In the genomic region with DNA sequence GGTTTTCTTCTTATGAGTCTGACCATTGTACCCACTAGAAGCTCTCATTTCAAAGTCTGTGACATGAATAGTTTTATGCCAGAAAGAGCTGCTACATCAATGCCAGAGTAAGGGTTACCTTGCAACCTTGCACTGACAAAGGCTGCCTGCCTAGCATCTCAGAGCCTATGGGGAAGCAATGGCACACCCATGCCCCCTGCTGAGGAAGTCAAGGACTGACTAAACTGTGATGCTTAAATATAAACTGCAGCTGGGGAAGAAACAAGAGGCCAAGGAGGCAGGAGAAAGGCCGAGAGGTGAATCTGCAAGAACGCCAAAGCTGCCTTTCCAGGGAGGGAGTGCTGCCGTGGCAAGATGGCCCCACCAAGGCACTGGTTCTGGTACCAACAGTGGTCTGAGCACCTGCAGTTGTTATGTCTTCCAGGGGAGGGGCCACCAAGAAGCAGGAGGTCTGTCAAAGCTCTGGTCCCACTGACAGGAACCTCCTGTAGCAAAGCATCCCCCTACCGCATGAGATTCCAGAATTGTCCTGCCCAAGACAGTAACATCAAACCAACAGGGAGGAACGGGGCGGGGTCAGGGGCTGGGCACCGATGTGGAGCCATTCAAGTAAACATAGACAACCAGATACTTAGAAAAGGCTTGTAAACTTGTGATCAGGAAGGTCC, we compare ENCODE assay signal across 22 mouse cellular contexts.
DNase-seq lines count a peak whose midpoint lies in the region; ATAC-seq and TF ChIP-seq lines count a peak whose summit lies in the region.
"Had no signal": no experiment of that assay in that cellular context is flagged by ENCODE, and none has a peak within 500 bp of the region (broad histone marks: within the 10 kb centered on the region; RNA-seq: fewer than 3 reads in every experiment).

No protein-coding gene starts in this region.

- peak; percentile 13 for DNase-seq in forebrain, postnatal 0 days
- DNase-seq in liver, embryonic 14.5 days (ENCODE audit: low read depth in 3 of 3, low spot score in 3 of 3), result no peak
- DNase-seq in brain, adult 2 months (ENCODE audit: low read depth, low spot score), result peak; percentile 13
- no peak for DNase-seq in right cerebral cortex, postnatal 36 days (ENCODE audit: low spot score in 2 of 2)
- no peak for DNase-seq in midbrain, embryonic 11.5 days (ENCODE audit: low spot score, missing footprints)
- DNase-seq: adrenal gland, postnatal 10 days; cerebellum, adult 11 months; cerebellum, postnatal 14 days; kidney, adult 8-10 months; kidney, postnatal 4 days; liver, embryonic 13.5 days; lung, postnatal 36 days; thymus, postnatal 36 days had no signal

- WGBS in forebrain, postnatal 0 days, result 85% methylated on average over 7 of the region's 7 CpGs
- WGBS in forebrain, embryonic 15.5 days, result 89% methylated on average over 7 of the region's 7 CpGs
- 67% methylated on average over 7 of the region's 7 CpGs for WGBS in liver, embryonic 14.5 days (ENCODE audit: insufficient replicate concordance)
- 68% methylated on average over 7 of the region's 7 CpGs for WGBS in liver, embryonic 12.5 days (ENCODE audit: insufficient replicate concordance)
- WGBS in midbrain, embryonic 11.5 days, result 85% methylated on average over 7 of the region's 7 CpGs

- H3K4me2 ChIP-seq in forebrain, postnatal 0 days (ENCODE audit: low read depth), result no peak overlapping the region
- no peak overlapping the region for H3K4me2 ChIP-seq in forebrain, embryonic 15.5 days (replicated peaks)
- H3K4me2 ChIP-seq in liver, embryonic 14.5 days (ENCODE audit: low read depth), result no peak overlapping the region
- H3K4me2 ChIP-seq in liver, embryonic 12.5 days, result no peak overlapping the region
- H3K4me2 ChIP-seq in midbrain, embryonic 11.5 days, result no peak overlapping the region
- H3K4me2 ChIP-seq: embryonic facial prominence, embryonic 13.5 days; heart, embryonic 15.5 days; limb, embryonic 12.5 days; liver, embryonic 13.5 days; neural tube, embryonic 12.5 days had no signal

- no peak for TF ChIP-seq POLR2A in ES-Bruce4 (IDR thresholded peaks at IDR 0.05; ENCODE audit: insufficient read depth, low read length)

- H3K27ac ChIP-seq in forebrain, postnatal 0 days (ENCODE audit: low read depth, low read length), result no peak overlapping the region
- H3K27ac ChIP-seq in forebrain, embryonic 15.5 days (replicated peaks), result no peak overlapping the region
- no peak overlapping the region for H3K27ac ChIP-seq in liver, embryonic 14.5 days
- no peak overlapping the region for H3K27ac ChIP-seq in liver, embryonic 12.5 days
- no peak overlapping the region for H3K27ac ChIP-seq in ES-Bruce4 (ENCODE audit: insufficient read depth, low read length)
- H3K27ac ChIP-seq in midbrain, embryonic 11.5 days (ENCODE audit: low read depth, low read length), result no peak overlapping the region
- H3K27ac ChIP-seq: embryonic facial prominence, embryonic 13.5 days; heart, embryonic 15.5 days; limb, embryonic 12.5 days; liver, embryonic 13.5 days; neural tube, embryonic 12.5 days had no signal

- TF ChIP-seq EP300 in liver, embryonic 14.5 days (IDR thresholded peaks at IDR 0.05; ENCODE audit: low read depth), result no peak
- TF ChIP-seq EP300 in ES-Bruce4 (IDR thresholded peaks at IDR 0.05; ENCODE audit: insufficient read depth, low read depth, low read length), result peak; percentile 55; the same call in 1 of the 2 replicates

- peaks cover 57% of the 10 kb centered on the region for H3K36me3 ChIP-seq in forebrain, postnatal 0 days (ENCODE audit: insufficient read depth)
- H3K36me3 ChIP-seq in forebrain, embryonic 15.5 days, result peaks cover 26% of the 10 kb centered on the region; the same call in 1 of the 2 replicates
- H3K36me3 ChIP-seq in liver, embryonic 14.5 days (replicated peaks; ENCODE audit: control insufficient read depth, insufficient read depth, low read depth), result no peaks in the 10 kb centered on the region
- peaks cover 7% of the 10 kb centered on the region; the same call in 1 of the 2 replicates for H3K36me3 ChIP-seq in liver, embryonic 12.5 days
- no peaks in the 10 kb centered on the region for H3K36me3 ChIP-seq in ES-Bruce4 (ENCODE audit: control insufficient read depth, insufficient read depth, low read length, poor library complexity, severe bottlenecking)
- no peaks in the 10 kb centered on the region; the same call in 1 of the 2 replicates for H3K36me3 ChIP-seq in midbrain, embryonic 11.5 days (ENCODE audit: control insufficient read depth, insufficient read depth, low read length)
- H3K36me3 ChIP-seq: liver, embryonic 13.5 days had no signal

- no peaks in the 10 kb centered on the region for H3K4me1 ChIP-seq in forebrain, postnatal 0 days (ENCODE audit: insufficient read depth)
- H3K4me1 ChIP-seq in forebrain, embryonic 15.5 days, result no peaks in the 10 kb centered on the region
- peaks cover 6 to 10% of the 10 kb centered on the region in 2 experiments; a peak in 3 of 4 replicates for H3K4me1 ChIP-seq in liver, embryonic 14.5 days (replicated peaks; ENCODE audit: control insufficient read depth in 2 of 2, insufficient read depth in 2 of 2, low read length in 1 of 2)
- H3K4me1 ChIP-seq in liver, embryonic 12.5 days, result peaks cover 22% of the 10 kb centered on the region
- H3K4me1 ChIP-seq in ES-Bruce4 (ENCODE audit: control insufficient read depth, insufficient read depth, low read length), result peaks cover 4% of the 10 kb centered on the region
- H3K4me1 ChIP-seq in midbrain, embryonic 11.5 days (ENCODE audit: control insufficient read depth, insufficient read depth, low read length), result no peaks in the 10 kb centered on the region
- H3K4me1 ChIP-seq: embryonic facial prominence, embryonic 13.5 days; heart, embryonic 15.5 days; limb, embryonic 12.5 days; neural tube, embryonic 12.5 days had no signal

- TF ChIP-seq CTCF in forebrain, postnatal 0 days (IDR thresholded peaks at IDR 0.05; ENCODE audit: low read depth), result peak; percentile 33; the same call in 1 of the 2 replicates
- 0 out of 2 replicates have a peak, but pooled peaks have one; percentile 2 for TF ChIP-seq CTCF in liver, embryonic 14.5 days (IDR thresholded peaks at IDR 0.05; ENCODE audit: low read depth)
- no peak for TF ChIP-seq CTCF in ES-Bruce4 (IDR thresholded peaks at IDR 0.05; ENCODE audit: low read depth, low read length)

- H3K9ac ChIP-seq in forebrain, postnatal 0 days, result no peak overlapping the region
- H3K9ac ChIP-seq in forebrain, embryonic 15.5 days (replicated peaks), result no peak overlapping the region
- no peak overlapping the region for H3K9ac ChIP-seq in liver, embryonic 14.5 days (replicated peaks)
- H3K9ac ChIP-seq in liver, embryonic 12.5 days, result no peak overlapping the region
- no peak overlapping the region for H3K9ac ChIP-seq in ES-Bruce4 (ENCODE audit: low read depth, poor library complexity, severe bottlenecking)
- no peak overlapping the region for H3K9ac ChIP-seq in midbrain, embryonic 11.5 days (ENCODE audit: low read length)
- H3K9ac ChIP-seq: embryonic facial prominence, embryonic 13.5 days; heart, embryonic 15.5 days; limb, embryonic 12.5 days; liver, embryonic 13.5 days; neural tube, embryonic 12.5 days had no signal

- no peaks in the 10 kb centered on the region for H3K27me3 ChIP-seq in forebrain, postnatal 0 days (ENCODE audit: insufficient read depth, low read length)
- H3K27me3 ChIP-seq in forebrain, embryonic 15.5 days, result no peaks in the 10 kb centered on the region
- no peaks in the 10 kb centered on the region for H3K27me3 ChIP-seq in liver, embryonic 14.5 days (ENCODE audit: control insufficient read depth, insufficient read depth, low read length)
- H3K27me3 ChIP-seq in liver, embryonic 12.5 days (replicated peaks), result no peaks in the 10 kb centered on the region
- no peaks in the 10 kb centered on the region for H3K27me3 ChIP-seq in ES-Bruce4 (ENCODE audit: control insufficient read depth, insufficient read depth, low read length, poor library complexity, severe bottlenecking)
- H3K27me3 ChIP-seq in midbrain, embryonic 11.5 days (ENCODE audit: control insufficient read depth, insufficient read depth, low read length), result no peaks in the 10 kb centered on the region
- H3K27me3 ChIP-seq: embryonic facial prominence, embryonic 13.5 days; heart, embryonic 15.5 days; limb, embryonic 12.5 days; liver, embryonic 13.5 days; neural tube, embryonic 12.5 days had no signal

- no peaks in the 10 kb centered on the region for H3K9me3 ChIP-seq in forebrain, postnatal 0 days (ENCODE audit: low read length)
- H3K9me3 ChIP-seq in forebrain, embryonic 15.5 days, result no peaks in the 10 kb centered on the region
- no peaks in the 10 kb centered on the region for H3K9me3 ChIP-seq in liver, embryonic 14.5 days (ENCODE audit: control insufficient read depth, low read length)
- no peaks in the 10 kb centered on the region for H3K9me3 ChIP-seq in liver, embryonic 12.5 days (replicated peaks)
- H3K9me3 ChIP-seq in ES-Bruce4 (replicated peaks; ENCODE audit: control insufficient read depth, insufficient read depth, low read length, poor library complexity, severe bottlenecking), result no peaks in the 10 kb centered on the region
- no peaks in the 10 kb centered on the region for H3K9me3 ChIP-seq in midbrain, embryonic 11.5 days (ENCODE audit: control insufficient read depth, low read length)
- H3K9me3 ChIP-seq: embryonic facial prominence, embryonic 13.5 days; heart, embryonic 15.5 days; limb, embryonic 12.5 days; liver, embryonic 13.5 days; neural tube, embryonic 12.5 days had no signal

- no peak overlapping the region for H3K4me3 ChIP-seq in forebrain, postnatal 0 days (ENCODE audit: low read depth, low read length)
- H3K4me3 ChIP-seq in forebrain, embryonic 15.5 days, result no peak overlapping the region
- H3K4me3 ChIP-seq in liver, embryonic 14.5 days (ENCODE audit: insufficient read depth in 1 of 2, low read depth in 2 of 2, low read length in 2 of 2), result no peak overlapping the region
- no peak overlapping the region for H3K4me3 ChIP-seq in liver, embryonic 12.5 days
- H3K4me3 ChIP-seq in ES-Bruce4 (ENCODE audit: low read depth, low read length), result no peak overlapping the region
- no peak overlapping the region for H3K4me3 ChIP-seq in midbrain, embryonic 11.5 days (ENCODE audit: low read depth, low read length)
- H3K4me3 ChIP-seq: embryonic facial prominence, embryonic 13.5 days; heart, embryonic 15.5 days; limb, embryonic 12.5 days; liver, embryonic 13.5 days; neural tube, embryonic 12.5 days had no signal

- ATAC-seq in forebrain, postnatal 0 days, result no peak; the same call in 1 of the 2 replicates
- no peak for ATAC-seq in forebrain, embryonic 15.5 days (replicated peaks)
- ATAC-seq in liver, embryonic 14.5 days (ENCODE audit: insufficient read depth), result no peak
- ATAC-seq in liver, embryonic 12.5 days, result no peak
- ATAC-seq in midbrain, embryonic 11.5 days (ENCODE audit: low FRiP score), result no peak
- ATAC-seq: activated CD4-positive, CD25-positive, alpha-beta regulatory T cell, adult 4 months; CD4-positive, CD25-positive, alpha-beta regulatory T cell, adult 4 months had no signal

Comparison
In these comparisons a context has a peak if more than half of its experiments do, and no peak if none do; other contexts are left out.
1. DNase-seq: peak in forebrain, postnatal 0 days (single experiment) and brain, adult 2 months (single experiment); none in liver, embryonic 14.5 days (0 of 3), right cerebral cortex, postnatal 36 days (0 of 2) and midbrain, embryonic 11.5 days (single experiment).